Mouse (Mus musculus) heart, embryonic 11.5 days (tissue): ENCODE results near the gene Hexim1. TPM values are rescaled to one million over a fixed set of nuclear protein-coding genes. Genes with fewer than 3 reads are reported as not detected.

ENCODE experiments used
- ATAC-seq: fragments of 200-750 bp; cut with Nextera tagmentation; replicated peaks from 2 replicates; pipeline ENCODE4 v1.8.0; 2017; ENCODE audit warnings: moderate library complexity; ENCODE audit not compliant: insufficient number of reproducible peaks, low FRiP score, low TSS enrichment
- H3K27ac ChIP-seq: fragments of 300-500 bp; sonication (generic); 2 replicates; pipeline ENCODE4 v1.5.1; 2014; ENCODE audit warnings: mild to moderate bottlenecking, low read depth, low read length
- H3K27me3 ChIP-seq: fragments of 300-500 bp; sonication (generic); 2 replicates; pipeline ENCODE4 v1.6.1; 2014; ENCODE audit warnings: mild to moderate bottlenecking, low read length, mixed read lengths; ENCODE audit not compliant: control insufficient read depth, insufficient read depth
- H3K36me3 ChIP-seq: fragments of 300-500 bp; sonication (generic); 2 replicates; pipeline ENCODE4 v1.6.1; 2014; ENCODE audit warnings: mild to moderate bottlenecking, low read length, moderate library complexity, mixed read lengths; ENCODE audit not compliant: control insufficient read depth, insufficient read depth
- H3K4me1 ChIP-seq: fragments of 300-500 bp; sonication (generic); 2 replicates; pipeline ENCODE4 v1.6.1; 2014; ENCODE audit warnings: low read length; ENCODE audit not compliant: control insufficient read depth, insufficient read depth
- H3K4me2 ChIP-seq: fragments of 300-500 bp; sonication (generic); 2 replicates; pipeline ENCODE4 v1.6.1; 2014; ENCODE audit warnings: mild to moderate bottlenecking, moderate library complexity
- H3K4me3 ChIP-seq: fragments of 300-500 bp; sonication (generic); 2 replicates; pipeline ENCODE4 v1.5.1; 2014; ENCODE audit warnings: low read depth, low read length
- H3K9ac ChIP-seq: fragments of 300-500 bp; sonication (generic); 2 replicates; pipeline ENCODE4 v1.6.1; 2014; ENCODE audit warnings: mild to moderate bottlenecking, low read depth, low read length, moderate library complexity
- H3K9me3 ChIP-seq: fragments of 300-500 bp; sonication (generic); replicated peaks from 2 replicates; pipeline ENCODE4 v1.6.1; 2016; ENCODE audit warnings: low read length; ENCODE audit not compliant: control insufficient read depth
- WGBS: fragments of 180-500 bp; shearing (Covaris S2); extraction: QIAGEN DNeasy Blood & Tissue Kit; methylation state at CpG from one replicate; pipeline ENCODE4 v1.1.7; 2014; ENCODE audit not compliant: insufficient replicate concordance; 5-methylcytosine and 5-hydroxymethylcytosine counted together
- polyA plus RNA-seq: library from polyadenylated mRNA; unstranded; fragments of >200 nt; fragmentation: Nextera tagmentation; extraction: Ambion mirVana; gene quantifications from 2 replicates; pipeline ENCODE4 v1.2.1, GENCODE M21; 2014

Hexim1 gene
- polyA plus RNA-seq, 1 experiment from 2014 or later: 4.4 TPM

DNA sequence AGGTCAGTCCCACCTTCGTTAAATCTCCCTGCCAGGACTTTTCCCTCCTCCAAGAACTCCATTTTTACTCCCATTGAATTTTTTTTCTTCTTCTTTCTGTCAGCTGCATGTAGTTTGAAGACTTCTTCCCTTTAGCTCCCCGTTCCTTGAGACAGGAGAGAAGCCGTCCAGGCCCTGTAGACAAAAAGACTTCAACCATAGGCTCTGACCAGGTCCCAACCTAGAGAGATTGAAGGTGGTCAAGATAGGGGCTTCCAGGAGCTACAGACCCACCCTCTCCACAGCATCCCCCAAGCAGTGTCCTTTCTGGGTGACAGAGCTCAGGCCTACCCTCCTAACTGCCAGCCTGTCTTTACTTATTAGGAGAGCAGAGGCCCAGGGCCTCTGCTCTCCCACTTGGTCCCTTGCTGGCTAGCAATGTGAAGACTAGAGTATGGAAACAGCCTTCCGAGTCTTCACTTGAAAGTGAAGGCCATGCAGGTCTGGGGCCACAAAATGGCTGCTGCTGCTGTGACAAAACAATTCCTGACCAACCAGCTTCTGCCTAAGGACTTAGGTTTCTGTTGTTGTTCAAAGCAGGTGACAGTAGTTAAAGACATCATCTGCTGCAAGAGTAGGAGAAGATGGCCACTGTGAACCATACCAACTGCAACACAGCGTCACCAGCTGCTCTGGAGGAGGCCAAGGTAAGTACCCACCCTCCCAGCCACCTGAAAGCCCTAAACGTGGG is 17.6 kb downstream of the Hexim1 start:
- Histone ChIP-seq H3K36me3 (no peaks in the 10 kb centered on the region), H3K27me3 (no peaks in the 10 kb centered on the region), H3K27ac (peak overlapping the region; percentile 78), H3K9me3 (no peaks in the 10 kb centered on the region), H3K9ac (peak overlapping the region; percentile 65), H3K4me2 (peak overlapping the region; percentile 59), H3K4me1 (peaks cover 19% of the 10 kb centered on the region), H3K4me3 (peak overlapping the region; percentile 83)
- 52% methylated on average over 6 of the region's 6 CpGs for WGBS
- no peak for ATAC-seq

DNA sequence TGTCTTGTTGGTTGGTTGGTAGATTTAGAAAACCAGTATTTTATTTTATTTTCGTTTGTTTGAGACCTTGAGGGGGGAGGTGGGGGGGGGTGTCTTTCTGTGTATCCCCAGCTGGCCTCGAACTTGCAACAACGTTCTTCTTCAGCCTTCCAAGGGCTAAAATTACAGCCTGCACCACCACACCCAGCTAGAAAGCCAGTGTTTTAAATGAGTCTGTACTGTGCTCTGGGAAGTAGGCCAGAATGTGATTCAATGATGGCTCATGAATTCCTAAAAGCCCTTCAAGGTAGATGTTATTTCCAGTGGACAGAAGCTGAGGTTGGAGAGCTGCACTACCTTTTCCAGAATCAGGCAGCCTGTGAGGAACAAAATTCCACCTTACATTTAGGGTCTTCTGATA is 18.2 kb downstream of the Hexim1 start:
- Histone ChIP-seq H3K4me1 (peaks cover 19% of the 10 kb centered on the region), H3K4me2 (peak overlapping the region; percentile 59), H3K36me3 (0 out of 2 replicates have a peak, but pooled peaks cover 4% of the 10 kb centered on the region), H3K27me3 (no peaks in the 10 kb centered on the region), H3K9me3 (no peaks in the 10 kb centered on the region), H3K27ac (no peak overlapping the region), H3K4me3 (no peak overlapping the region), H3K9ac (peak overlapping the region; percentile 65; the same call in 1 of the 2 replicates)
- no peak for ATAC-seq
- 77% methylated on average over 3 of the region's 3 CpGs for WGBS

DNA sequence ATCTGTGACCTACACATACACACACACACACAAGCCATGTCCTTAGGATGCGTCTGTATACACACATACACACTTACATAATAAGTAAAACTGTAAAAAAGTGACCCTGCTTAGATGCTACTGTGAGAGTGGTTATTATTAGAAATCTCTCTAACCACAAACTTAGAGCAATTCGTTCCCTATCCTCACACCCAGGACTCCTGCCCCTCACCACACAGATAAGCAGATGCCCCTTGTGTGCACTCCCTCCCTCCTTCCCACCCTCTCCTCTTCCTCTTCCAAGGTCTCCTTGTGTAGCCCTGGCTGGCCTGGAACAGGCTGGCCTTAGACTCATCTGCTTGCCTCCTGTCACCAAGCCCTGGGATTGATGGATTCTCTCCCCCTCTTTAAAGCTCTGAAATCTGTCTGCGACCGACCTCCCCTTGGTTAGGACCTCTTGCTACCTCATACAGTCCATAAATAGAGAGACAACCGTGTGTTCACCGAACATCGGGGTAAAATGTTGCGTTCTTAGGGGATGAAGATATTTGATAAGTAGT is 20.1 kb downstream of the Hexim1 start:
- ATAC-seq: no peak
- 0 out of 2 replicates have a peak, but pooled peaks cover 8% of the 10 kb centered on the region for H3K36me3 ChIP-seq
- no peaks in the 10 kb centered on the region for H3K9me3 ChIP-seq
- peak overlapping the region; percentile 41; the same call in 1 of the 2 replicates for H3K27ac ChIP-seq
- no peak overlapping the region for H3K4me2 ChIP-seq
- 64% methylated on average over 8 of the region's 8 CpGs for WGBS
- 0 out of 2 replicates have a peak overlapping the region, but pooled peaks have one; percentile 43 for H3K9ac ChIP-seq
- no peaks in the 10 kb centered on the region for H3K27me3 ChIP-seq
- H3K4me3 ChIP-seq: no peak overlapping the region
- peaks cover 23% of the 10 kb centered on the region for H3K4me1 ChIP-seq

DNA sequence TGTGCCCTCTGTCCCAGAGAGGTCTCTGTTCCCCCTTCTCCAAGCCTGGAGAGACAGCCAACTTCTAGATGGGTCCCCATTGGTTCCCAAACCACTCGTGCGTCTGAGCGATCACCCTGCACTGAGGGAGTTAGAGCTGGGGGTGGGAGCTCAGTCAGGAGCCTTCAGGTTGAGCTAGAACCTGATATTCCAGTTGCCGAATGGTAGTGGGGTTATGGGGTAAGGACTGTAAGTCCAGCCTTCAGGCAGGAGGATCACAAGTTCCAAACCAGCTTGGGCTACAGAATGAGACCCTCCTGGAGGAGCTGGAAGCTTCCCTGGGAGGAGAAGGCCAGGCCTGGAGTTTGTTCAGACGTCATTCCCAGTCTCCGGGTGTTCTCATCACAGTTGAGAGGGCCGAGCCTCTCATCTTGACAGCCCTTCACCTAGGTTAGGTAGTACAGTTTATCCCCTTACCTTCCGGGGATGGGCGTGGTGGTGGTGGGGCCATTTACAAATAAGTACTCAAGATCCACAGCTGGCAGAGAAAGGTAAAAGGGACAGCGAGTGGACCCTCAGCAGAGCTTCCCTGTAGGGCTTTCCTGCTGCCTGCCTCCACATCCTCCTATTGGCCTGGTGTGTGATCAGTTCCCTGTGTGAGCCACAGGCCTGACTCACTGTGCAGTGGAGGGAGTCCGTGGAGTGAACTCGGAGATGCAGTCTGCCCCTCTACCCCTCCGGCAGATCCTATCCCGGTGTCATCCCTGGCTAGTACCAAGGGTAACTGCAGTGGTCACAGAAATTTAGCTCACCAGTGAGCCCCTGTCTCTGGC is 24.1 kb downstream of the Hexim1 start:
- WGBS: 81% methylated on average over 14 of the region's 14 CpGs
- H3K9ac ChIP-seq: no peak overlapping the region

GRCm38 (mm10) chr11:103140763-103141100 is 24.7 kb downstream of the Hexim1 start:
- Histone ChIP-seq H3K36me3 (0 out of 2 replicates have a peak, but pooled peaks cover 8% of the 10 kb centered on the region), H3K4me3 (no peak overlapping the region), H3K9me3 (no peaks in the 10 kb centered on the region), H3K9ac (no peak overlapping the region), H3K27ac (peak overlapping the region; percentile 82; the same call in 1 of the 2 replicates), H3K4me2 (no peak overlapping the region), H3K27me3 (no peaks in the 10 kb centered on the region), H3K4me1 (peaks cover 36% of the 10 kb centered on the region)
- WGBS: 54% methylated on average over 6 of the region's 6 CpGs
- ATAC-seq: no peak

More for the DNA sequence above, 24.1 kb downstream of the Hexim1 start:
- Histone ChIP-seq H3K36me3 (0 out of 2 replicates have a peak, but pooled peaks cover 8% of the 10 kb centered on the region), H3K4me3 (no peak overlapping the region), H3K4me2 (no peak overlapping the region), H3K9me3 (no peaks in the 10 kb centered on the region), H3K4me1 (peaks cover 33% of the 10 kb centered on the region), H3K27ac (0 out of 2 replicates have a peak overlapping the region, but pooled peaks have one; percentile 82), H3K27me3 (no peaks in the 10 kb centered on the region)
- no peak for ATAC-seq

GRCm38 (mm10) chr11:103141101-103141943 is 25.3 kb downstream of the Hexim1 start:
- Histone ChIP-seq H3K9me3 (no peaks in the 10 kb centered on the region), H3K4me1 (peaks cover 36% of the 10 kb centered on the region), H3K27ac (peak overlapping the region; percentile 82), H3K27me3 (no peaks in the 10 kb centered on the region), H3K36me3 (0 out of 2 replicates have a peak, but pooled peaks cover 8% of the 10 kb centered on the region), H3K9ac (peak overlapping the region; percentile 49; the same call in 1 of the 2 replicates), H3K4me2 (no peak overlapping the region), H3K4me3 (no peak overlapping the region)
- 32% methylated on average over 11 of the region's 11 CpGs for WGBS
- 0 out of 2 replicates have a peak, but pooled peaks have one; percentile 19 for ATAC-seq

DNA sequence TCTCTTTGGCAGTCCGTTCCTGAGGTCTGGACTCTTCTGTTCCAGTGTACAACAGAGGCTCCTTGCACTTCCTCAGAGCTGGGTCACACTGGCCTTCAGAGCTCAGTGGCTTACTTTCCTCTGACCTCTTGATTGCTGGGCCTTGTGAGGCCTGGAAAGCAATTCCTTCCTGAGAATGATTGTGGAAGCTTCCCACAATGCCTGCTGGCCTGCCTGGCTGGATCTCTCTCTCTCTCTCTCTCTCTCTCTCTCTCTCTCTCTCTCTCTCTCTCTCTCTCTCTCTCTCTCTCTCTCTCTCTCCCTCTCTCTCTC is 25.9 kb downstream of the Hexim1 start:
- peak overlapping the region; percentile 82 for H3K27ac ChIP-seq
- WGBS: 10% methylated on average over 1 of the region's 1 CpGs
- H3K9ac ChIP-seq: peak overlapping the region; percentile 49; the same call in 1 of the 2 replicates
- no peak overlapping the region for H3K4me3 ChIP-seq
- H3K36me3 ChIP-seq: 0 out of 2 replicates have a peak, but pooled peaks cover 8% of the 10 kb centered on the region
- peaks cover 36% of the 10 kb centered on the region for H3K4me1 ChIP-seq
- H3K27me3 ChIP-seq: no peaks in the 10 kb centered on the region
- no peak for ATAC-seq
- H3K4me2 ChIP-seq: no peak overlapping the region
- H3K9me3 ChIP-seq: no peaks in the 10 kb centered on the region
